Mouse (Mus musculus) lung, postnatal 0 days (tissue): ENCODE measurements around the gene Smim22.

Experiments
- CTCF ChIP-seq: IDR thresholded peaks from 2 replicates; pipeline ENCODE4 v1.5.1; 2016; ENCODE audit warnings: antibody characterized with exemption, mild to moderate bottlenecking
- EP300 ChIP-seq: IDR thresholded peaks from 2 replicates; pipeline ENCODE4 v1.6.1; 2016; ENCODE audit warnings: antibody characterized with exemption, mild to moderate bottlenecking, control low read depth

DNA sequence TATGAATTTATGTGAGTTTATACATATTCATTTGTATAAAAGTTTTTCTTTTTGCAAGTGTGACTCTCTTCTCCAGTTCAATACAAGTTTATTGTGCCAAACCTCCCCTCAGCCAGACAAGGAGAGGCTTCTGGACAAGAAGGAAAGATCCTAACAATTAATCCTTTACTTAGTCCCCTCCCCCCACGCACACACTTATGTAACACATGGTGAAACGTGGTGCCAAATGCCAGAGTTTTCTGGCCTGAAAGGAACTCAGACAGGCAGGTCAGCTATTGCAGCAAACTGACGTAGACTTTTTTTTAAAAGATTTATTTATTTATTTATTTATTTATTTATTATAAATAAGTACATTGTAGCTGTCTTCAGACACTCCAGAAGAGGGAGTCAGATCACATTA is 6.5 kb upstream of the Smim22 start:
- TF ChIP-seq CTCF (no peak), EP300 (no peak)
